Mouse (Mus musculus) brain, embryonic 18.5 days (tissue): ENCODE measurements around the gene Slc35c1.

ENCODE experiments used
- DNase-seq: peaks from one replicate; pipeline ENCODE4 v3.0.0-alpha.2; 2012; ENCODE audit warnings: low read depth, low spot score

The Slc35c1 gene

GRCm38 (mm10) chr2:92403776-92404319 lies 56.5 kb downstream of the Slc35c1 start:
- no peak for DNase-seq
